Mouse (Mus musculus): ENCODE data around the gene Gucy2d.

DNA sequence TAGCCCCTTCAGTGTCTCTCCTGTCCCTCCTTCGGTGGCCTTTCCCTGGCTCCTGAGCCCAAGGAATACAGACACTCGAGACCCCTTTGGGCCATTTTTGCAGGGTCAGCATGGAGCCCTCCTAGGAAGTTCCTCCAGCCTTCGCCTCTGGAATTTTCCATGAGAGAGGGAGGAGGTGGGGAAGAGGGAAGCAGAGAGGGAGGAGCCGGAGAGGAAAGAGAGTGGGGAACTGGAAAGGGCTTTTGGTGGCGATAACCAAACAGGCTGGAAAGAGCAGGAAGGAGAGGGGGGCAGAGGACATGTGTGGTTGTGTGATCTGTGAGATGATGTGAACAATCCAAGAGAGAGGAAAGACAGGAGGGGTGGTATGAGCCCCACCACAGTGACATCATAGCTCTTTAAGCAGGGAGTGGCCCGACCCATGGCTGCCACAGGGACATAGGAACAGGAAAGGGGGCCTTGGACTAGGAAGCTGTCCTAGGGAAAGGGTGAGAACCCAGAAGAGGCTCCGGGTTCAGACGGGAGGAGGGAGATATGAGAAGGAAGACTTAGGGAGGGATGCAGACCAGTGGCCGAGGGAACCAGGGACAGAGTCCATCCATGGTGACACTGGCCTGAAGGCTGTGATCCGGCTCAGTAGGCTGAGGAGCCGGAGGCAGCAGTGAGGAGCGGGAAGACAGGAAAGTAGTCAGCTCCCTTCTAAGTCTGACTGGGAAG is 42.5 kb downstream of the Gucy2d start:
- no peak for TF ChIP-seq POLR2A (IDR thresholded peaks at IDR 0.05; ENCODE audit: borderline replicate concordance, insufficient read depth, low read length)
- TF ChIP-seq CTCF (IDR thresholded peaks at IDR 0.05; ENCODE audit: borderline replicate concordance, insufficient read depth, low read depth, low read length) = no peak
